Comparison of ENCODE assay signal across 8 mouse cellular contexts in the genomic region with DNA sequence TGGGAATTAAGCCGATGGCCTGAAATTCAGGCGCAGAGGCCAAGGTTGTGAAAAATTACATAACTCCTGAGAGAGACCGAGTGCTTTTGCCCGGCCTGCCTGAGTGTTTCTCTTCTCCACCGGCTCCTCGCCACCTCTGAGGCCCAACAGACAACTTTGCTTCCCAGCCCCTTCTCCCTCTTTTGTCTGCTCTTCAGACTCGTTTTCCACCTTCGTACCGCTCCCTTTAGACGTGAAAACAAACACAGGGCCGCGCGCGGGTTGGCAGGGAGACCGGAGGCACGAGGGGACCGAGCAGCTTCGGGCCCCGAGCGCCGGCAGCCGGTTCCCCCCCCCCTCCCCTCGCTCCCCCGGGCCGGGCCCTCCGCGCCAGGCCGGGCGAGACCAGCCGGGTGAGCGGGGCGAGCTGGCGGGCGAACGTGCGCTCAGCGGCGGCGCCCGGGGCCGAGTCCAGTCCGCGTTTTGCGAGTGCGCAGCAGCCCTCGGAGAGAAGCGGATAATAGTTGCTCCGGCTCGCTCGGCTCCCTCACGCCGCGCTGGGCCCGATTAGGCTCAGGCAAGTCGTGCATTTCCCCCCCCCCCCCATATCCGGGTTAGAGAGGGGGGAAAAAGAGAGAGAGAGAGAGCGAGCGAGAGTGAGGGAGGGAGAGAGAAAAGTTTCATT. TPM values are rescaled to one million over a fixed set of nuclear protein-coding genes. Genes with fewer than 3 reads are reported as not detected.
A peak's percentile ranks its signal among the peaks of the same experiment; 100 is the strongest.
DNase-seq lines count a peak whose midpoint lies in the region; ATAC-seq and TF ChIP-seq lines count a peak whose summit lies in the region.

Arid1b (plus strand) TSS at position 493 of the 664 bp plus-strand sequence.

- peak; percentile 71 for ATAC-seq in granulocyte monocyte progenitor cell, adult 5-6 weeks (replicated peaks; ENCODE audit: poor library complexity, severe bottlenecking)
- ATAC-seq in intestine, postnatal 0 days = peak; percentile 56
- peak; percentile 81 for ATAC-seq in limb, embryonic 13.5 days (ENCODE audit: low FRiP score, low read depth)
- peak; percentile 70 for ATAC-seq in midbrain, embryonic 14.5 days (ENCODE audit: low FRiP score, low TSS enrichment)

- no peaks in the 10 kb centered on the region for H3K36me3 ChIP-seq in embryonic facial prominence, embryonic 10.5 days (replicated peaks)
- no peaks in the 10 kb centered on the region for H3K36me3 ChIP-seq in intestine, postnatal 0 days (ENCODE audit: control insufficient read depth, insufficient read depth)
- H3K36me3 ChIP-seq in limb, embryonic 13.5 days = no peaks in the 10 kb centered on the region
- no peaks in the 10 kb centered on the region for H3K36me3 ChIP-seq in midbrain, embryonic 14.5 days (ENCODE audit: control insufficient read depth, insufficient read depth, low read length)

- 0 out of 2 replicates have a peak, but pooled peaks cover 2% of the 10 kb centered on the region for H3K27me3 ChIP-seq in embryonic facial prominence, embryonic 10.5 days (replicated peaks; ENCODE audit: low read depth, poor library complexity, severe bottlenecking)
- no peaks in the 10 kb centered on the region for H3K27me3 ChIP-seq in intestine, postnatal 0 days (replicated peaks; ENCODE audit: control insufficient read depth, insufficient read depth, low read length)
- H3K27me3 ChIP-seq in limb, embryonic 13.5 days = no peaks in the 10 kb centered on the region
- 0 out of 2 replicates have a peak, but pooled peaks cover under 1% of the 10 kb centered on the region for H3K27me3 ChIP-seq in midbrain, embryonic 14.5 days (ENCODE audit: control insufficient read depth, insufficient read depth, low read length)

- H3K4me1 ChIP-seq in embryonic facial prominence, embryonic 10.5 days = peaks cover 39% of the 10 kb centered on the region
- H3K4me1 ChIP-seq in intestine, postnatal 0 days (replicated peaks; ENCODE audit: control insufficient read depth, insufficient read depth, low read length) = no peaks in the 10 kb centered on the region
- peaks cover 16% of the 10 kb centered on the region for H3K4me1 ChIP-seq in limb, embryonic 13.5 days
- peaks cover 21% of the 10 kb centered on the region for H3K4me1 ChIP-seq in midbrain, embryonic 14.5 days (ENCODE audit: control insufficient read depth, insufficient read depth, low read length)

- under 1% methylated on average over 58 of the region's 58 CpGs for WGBS in embryonic facial prominence, embryonic 10.5 days
- WGBS in intestine, postnatal 0 days = under 1% methylated on average over 54 of the region's 58 CpGs
- WGBS in limb, embryonic 13.5 days = under 1% methylated on average over 50 of the region's 58 CpGs
- WGBS in midbrain, embryonic 14.5 days = 1% methylated on average over 51 of the region's 58 CpGs

- H3K9me3 ChIP-seq in embryonic facial prominence, embryonic 10.5 days = no peaks in the 10 kb centered on the region
- no peaks in the 10 kb centered on the region for H3K9me3 ChIP-seq in intestine, postnatal 0 days (ENCODE audit: control insufficient read depth)
- H3K9me3 ChIP-seq in limb, embryonic 13.5 days = no peaks in the 10 kb centered on the region
- no peaks in the 10 kb centered on the region for H3K9me3 ChIP-seq in midbrain, embryonic 14.5 days (ENCODE audit: control insufficient read depth, low read length)

- peak within 1 kb of the TSS; percentile 99 for H3K9ac ChIP-seq in intestine, postnatal 0 days (ENCODE audit: low read depth, low read length)
- peak within 1 kb of the TSS; percentile 100 for H3K9ac ChIP-seq in limb, embryonic 13.5 days
- H3K9ac ChIP-seq in midbrain, embryonic 14.5 days (replicated peaks; ENCODE audit: low read length) = peak within 1 kb of the TSS; percentile 100

- peak; percentile 66 to 71 for DNase-seq in left cerebral cortex, adult 18-20 months (ENCODE audit: low spot score in 2 of 2)
- DNase-seq in left cerebral cortex, adult 11 months (ENCODE audit: low spot score) = no peak
- peak; percentile 93 for DNase-seq in embryonic facial prominence, embryonic 10.5 days (ENCODE audit: low spot score)
- peak; percentile 94 for DNase-seq in midbrain, embryonic 14.5 days
- peak; percentile 80 to 81 for DNase-seq in spleen, adult 18-20 months

- H3K4me2 ChIP-seq in intestine, postnatal 0 days (replicated peaks; ENCODE audit: low read depth) = peak within 1 kb of the TSS; percentile 77
- peak within 1 kb of the TSS; percentile 79 for H3K4me2 ChIP-seq in limb, embryonic 13.5 days (replicated peaks)
- peak within 1 kb of the TSS; percentile 74 for H3K4me2 ChIP-seq in midbrain, embryonic 14.5 days (ENCODE audit: low read length)

- peak within 1 kb of the TSS; percentile 100 for H3K27ac ChIP-seq in embryonic facial prominence, embryonic 10.5 days (replicated peaks)
- H3K27ac ChIP-seq in intestine, postnatal 0 days (ENCODE audit: low read depth, low read length) = peak within 1 kb of the TSS; percentile 99
- peak within 1 kb of the TSS; percentile 100 for H3K27ac ChIP-seq in limb, embryonic 13.5 days
- peak within 1 kb of the TSS; percentile 100 for H3K27ac ChIP-seq in midbrain, embryonic 14.5 days (replicated peaks; ENCODE audit: low read depth, low read length)

- TF ChIP-seq CTCF in intestine, postnatal 0 days (IDR thresholded peaks at IDR 0.05; ENCODE audit: low read depth) = no peak

- H3K4me3 ChIP-seq in embryonic facial prominence, embryonic 10.5 days = peak within 1 kb of the TSS; percentile 97
- peak within 1 kb of the TSS; percentile 95 for H3K4me3 ChIP-seq in intestine, postnatal 0 days (ENCODE audit: low read depth, low read length)
- H3K4me3 ChIP-seq in limb, embryonic 13.5 days = peak within 1 kb of the TSS; percentile 92
- peak within 1 kb of the TSS; percentile 94 for H3K4me3 ChIP-seq in midbrain, embryonic 14.5 days (replicated peaks; ENCODE audit: low read depth, low read length)

RNA-seq across cellular contexts. Expression of gene Arid1b, which starts in this region (rescaled TPM):
- total RNA-seq in left cerebral cortex, adult 18-20 months (2021) = 10 to 100 TPM; 72.6 to 72.7 TPM
- polyA plus RNA-seq in embryonic facial prominence, embryonic 10.5 days (2016; fragmentation: Nextera tagmentation; extraction: Ambion mirVana) = 12.4 and 12.7 TPM in 2 replicates
- 39.2 and 51.1 TPM in 2 replicates for total RNA-seq in granulocyte monocyte progenitor cell, adult 5-6 weeks (2014; fragmentation: Nextera tagmentation)
- total RNA-seq in granulocyte monocyte progenitor cell, adult 5-6 weeks (2017) = 24.1 and 29.4 TPM in 2 replicates
- 4.8 and 4.9 TPM in 2 replicates for polyA plus RNA-seq in intestine, postnatal 0 days (2015; fragmentation: Nextera tagmentation; extraction: Ambion mirVana)
- polyA plus RNA-seq in limb, embryonic 13.5 days (2015; fragmentation: Nextera tagmentation; extraction: Ambion mirVana) = 12.4 and 12.5 TPM in 2 replicates
- 22.8 and 23.8 TPM in 2 replicates for polyA plus RNA-seq in midbrain, embryonic 14.5 days (2014; fragmentation: Nextera tagmentation; extraction: Ambion mirVana)
